Mouse (Mus musculus) heart, postnatal 0 days (tissue): ENCODE measurements around the gene Lactbl1. TPM values are rescaled to one million over a fixed set of nuclear protein-coding genes. Genes with fewer than 3 reads are reported as not detected.
A peak's percentile ranks its signal among the peaks of the same experiment; 100 is the strongest.

Experiments used
- ATAC-seq: fragments of 200-750 bp; cut with Nextera tagmentation; 2 replicates; pipeline ENCODE4 v1.8.0; 2017; ENCODE audit warnings: low read depth, moderate number of reproducible peaks, moderate library complexity; ENCODE audit not compliant: insufficient read depth
- DNase-seq: peaks from one replicate; pipeline ENCODE4 v3.0.0-alpha.2; 2016; ENCODE audit warnings: low spot score
- H3K27ac ChIP-seq: fragments of 300-500 bp; sonication (generic); 2 replicates; pipeline ENCODE4 v1.5.1; 2014; ENCODE audit warnings: low read depth, mild to moderate bottlenecking
- H3K27me3 ChIP-seq: fragments of 300-500 bp; sonication (generic); 2 replicates; pipeline ENCODE4 v1.6.1; 2014; ENCODE audit warnings: low read length, mixed read lengths; ENCODE audit not compliant: control insufficient read depth, insufficient read depth
- H3K36me3 ChIP-seq: fragments of 300-500 bp; sonication (generic); replicated peaks from 2 replicates; pipeline ENCODE4 v1.6.1; 2014; ENCODE audit warnings: low read length, mixed read lengths; ENCODE audit not compliant: control insufficient read depth, insufficient read depth
- H3K4me1 ChIP-seq: fragments of 300-500 bp; sonication (generic); 2 replicates; pipeline ENCODE4 v1.6.1; 2014; ENCODE audit warnings: antibody characterized with exemption; ENCODE audit not compliant: control insufficient read depth, insufficient read depth
- H3K4me2 ChIP-seq: fragments of 300-500 bp; sonication (generic); 2 replicates; pipeline ENCODE4 v1.6.1; 2014; ENCODE audit warnings: low read depth, mild to moderate bottlenecking, low read length, moderate library complexity
- H3K4me3 ChIP-seq: fragments of 300-500 bp; sonication (generic); 2 replicates; pipeline ENCODE4 v1.5.1; 2014; ENCODE audit warnings: low read depth, low read length
- H3K9ac ChIP-seq: fragments of 300-500 bp; sonication (generic); replicated peaks from 2 replicates; pipeline ENCODE4 v1.6.1; 2014; ENCODE audit warnings: low read depth, low read length, mixed read lengths
- H3K9me3 ChIP-seq: fragments of 300-500 bp; sonication (generic); replicated peaks from 2 replicates; pipeline ENCODE4 v1.6.1; 2016; ENCODE audit warnings: low read length; ENCODE audit not compliant: control insufficient read depth
- CTCF ChIP-seq: IDR thresholded peaks from 2 replicates; pipeline ENCODE4 v1.5.1; 2016; ENCODE audit warnings: antibody characterized with exemption, control low read depth, low read depth
- EP300 ChIP-seq: IDR thresholded peaks from 2 replicates; pipeline ENCODE4 v1.6.1; 2016; ENCODE audit warnings: antibody characterized with exemption, low read depth
- WGBS: fragments of 180-500 bp; shearing (Covaris S2); extraction: QIAGEN DNeasy Blood & Tissue Kit; methylation state at CpG from one replicate; pipeline ENCODE4 v1.1.7; 2014; 5-methylcytosine and 5-hydroxymethylcytosine counted together
- polyA plus RNA-seq: library from polyadenylated mRNA; unstranded; fragments of >200 nt; fragmentation: Nextera tagmentation; extraction: Ambion mirVana; gene quantifications from 2 replicates; pipeline ENCODE4 v1.2.1, GENCODE M21; 2015
- total RNA-seq: library from RNA; depleted of rRNA; stranded (reverse); fragments of >200 nt; gene quantifications from 2 replicates; pipeline ENCODE4 v1.2.3, GENCODE M21; 2014; ENCODE audit warnings: low replicate concordance

Gene Lactbl1
- total and polyA plus RNA-seq, 2 experiments from 2014 or later, result not detected

GRCm38 (mm10) chr4:136621336-136621735 lies 1.1 kb upstream of the Lactbl1 start:
- H3K4me2 ChIP-seq, result no peak overlapping the region
- H3K4me3 ChIP-seq, result no peak overlapping the region
- peak; percentile 93 for TF ChIP-seq CTCF
- no peak for TF ChIP-seq EP300
- no peaks in the 10 kb centered on the region for H3K36me3 ChIP-seq
- H3K27ac ChIP-seq, result no peak overlapping the region
- no peak; the same call in 1 of the 2 replicates for ATAC-seq
- no peaks in the 10 kb centered on the region for H3K4me1 ChIP-seq
- H3K9me3 ChIP-seq, result no peaks in the 10 kb centered on the region
- no peak overlapping the region for H3K9ac ChIP-seq
- DNase-seq, result peak; percentile 43
- H3K27me3 ChIP-seq, result peaks cover 12% of the 10 kb centered on the region; the same call in 1 of the 2 replicates
- 3% methylated on average over 1 of the region's 1 CpGs for WGBS

DNA sequence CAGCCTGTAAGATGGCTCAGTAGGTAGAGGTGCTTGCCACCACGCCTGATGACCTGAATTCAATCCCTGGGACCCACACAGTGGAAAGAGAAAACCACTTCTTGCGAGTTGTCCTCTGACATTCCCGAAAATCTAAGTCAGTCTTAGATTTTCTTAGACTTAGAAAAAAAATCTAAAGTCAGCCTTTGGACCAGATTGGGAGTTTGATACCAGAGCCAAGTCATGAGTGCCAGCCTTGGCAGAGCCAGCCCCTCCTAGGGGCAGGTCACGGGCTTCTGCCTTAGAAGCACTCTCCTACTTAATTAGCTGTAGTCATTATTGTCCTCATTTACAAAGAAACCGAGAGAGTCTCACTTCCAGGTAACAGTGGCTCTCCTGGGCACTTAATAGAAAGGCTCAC lies 465 bp upstream of the Lactbl1 start:
- no peak for DNase-seq
- Histone ChIP-seq H3K36me3 (no peaks in the 10 kb centered on the region), H3K9me3 (no peaks in the 10 kb centered on the region), H3K4me3 (no peak overlapping the region), H3K4me1 (no peaks in the 10 kb centered on the region), H3K27me3 (peaks cover 14% of the 10 kb centered on the region; the same call in 1 of the 2 replicates), H3K4me2 (no peak overlapping the region), H3K9ac (no peak overlapping the region), H3K27ac (no peak overlapping the region)
- WGBS, result 52% methylated on average over 5 of the region's 5 CpGs
- TF ChIP-seq EP300 (no peak), CTCF (no peak)
- ATAC-seq, result no peak

DNA sequence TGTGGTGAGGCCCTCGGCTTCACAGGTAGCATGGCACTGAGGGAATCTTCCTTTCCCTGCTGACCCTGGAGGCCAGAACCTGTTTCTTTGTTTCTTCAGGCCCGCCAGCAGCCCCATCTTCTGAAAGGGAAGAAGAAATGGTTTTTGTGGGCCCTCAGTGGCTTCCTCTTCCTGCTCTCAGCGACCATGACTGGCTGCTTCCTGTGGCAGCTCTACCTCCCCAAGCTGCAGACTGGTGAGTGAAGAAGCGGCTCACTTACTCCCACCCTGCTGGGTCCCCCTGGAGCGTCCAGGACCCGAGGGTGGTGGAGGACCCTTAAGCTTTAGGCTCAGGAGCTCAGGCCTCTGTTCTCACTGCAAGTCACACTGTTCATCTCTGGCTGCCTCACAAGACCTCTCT lies 4.2 kb downstream of the Lactbl1 start:
- Histone ChIP-seq H3K9ac (no peak overlapping the region), H3K4me3 (no peak overlapping the region), H3K4me1 (no peaks in the 10 kb centered on the region; the same call in 1 of the 2 replicates), H3K27ac (no peak overlapping the region), H3K36me3 (no peaks in the 10 kb centered on the region), H3K4me2 (no peak overlapping the region), H3K9me3 (no peaks in the 10 kb centered on the region), H3K27me3 (peaks cover 14% of the 10 kb centered on the region; the same call in 1 of the 2 replicates)
- no peak for TF ChIP-seq CTCF
- TF ChIP-seq EP300, result no peak
- WGBS, result 62% methylated on average over 6 of the region's 6 CpGs
- no peak for DNase-seq
- no peak for ATAC-seq

- Histone ChIP-seq H3K9me3 (no peaks in the 10 kb centered on the region), H3K9ac (no peak overlapping the region), H3K4me2 (no peak overlapping the region), H3K27ac (no peak overlapping the region), H3K4me3 (no peak overlapping the region), H3K36me3 (no peaks in the 10 kb centered on the region), H3K27me3 (peaks cover 13% of the 10 kb centered on the region), H3K4me1 (no peaks in the 10 kb centered on the region; the same call in 1 of the 2 replicates)
- WGBS, result 77% methylated on average over 11 of the region's 11 CpGs
- peak; percentile 72 for DNase-seq
- peak; percentile 90 for ATAC-seq
- no peak for TF ChIP-seq CTCF
- TF ChIP-seq EP300, result no peak
Measured at GRCm38 (mm10) chr4:136631237-136631994, 9.0 kb downstream of the Lactbl1 start.

DNA sequence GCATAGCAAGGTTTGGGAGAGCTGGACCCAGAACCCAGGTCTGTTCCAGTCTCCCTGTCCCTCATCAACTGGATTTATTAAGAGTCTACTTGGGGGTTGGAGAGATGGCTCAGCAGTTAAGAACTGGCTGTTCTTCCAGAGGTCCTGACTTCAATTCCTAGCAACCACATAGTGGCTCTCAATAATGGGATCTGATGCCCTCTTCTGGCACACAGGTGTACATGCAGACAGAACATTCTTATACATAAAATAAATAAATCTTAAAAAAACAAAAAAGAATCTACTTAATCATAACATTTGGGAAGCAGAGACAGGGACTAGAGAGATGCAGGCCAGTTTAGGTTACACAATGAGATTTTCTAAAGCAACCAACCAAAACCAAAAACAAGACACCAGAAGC lies 13.6 kb downstream of the Lactbl1 start:
- Histone ChIP-seq H3K27ac (no peak overlapping the region), H3K9ac (no peak overlapping the region), H3K36me3 (no peaks in the 10 kb centered on the region), H3K4me1 (peaks cover 10% of the 10 kb centered on the region), H3K9me3 (no peaks in the 10 kb centered on the region), H3K27me3 (peaks cover 39% of the 10 kb centered on the region), H3K4me3 (no peak overlapping the region), H3K4me2 (no peak overlapping the region)
- TF ChIP-seq EP300 (no peak), CTCF (no peak)
- DNase-seq, result no peak
- no peak for ATAC-seq

- Histone ChIP-seq H3K4me1 (peaks cover 10% of the 10 kb centered on the region), H3K9me3 (no peaks in the 10 kb centered on the region), H3K4me2 (no peak overlapping the region), H3K36me3 (no peaks in the 10 kb centered on the region), H3K27me3 (peaks cover 39% of the 10 kb centered on the region), H3K27ac (no peak overlapping the region), H3K4me3 (no peak overlapping the region), H3K9ac (no peak overlapping the region)
- no peak for ATAC-seq
- WGBS, result 57% methylated on average over 5 of the region's 5 CpGs
- TF ChIP-seq CTCF (no peak), EP300 (no peak)
- no peak for DNase-seq
Measured at GRCm38 (mm10) chr4:136636511-136636910, 14.1 kb downstream of the Lactbl1 start.
